Mouse (Mus musculus): ENCODE measurements around the gene Rbfox1. TPM values are rescaled to one million over a fixed set of nuclear protein-coding genes. Genes with fewer than 3 reads are reported as not detected.

Rbfox1 gene
- 125 and 142 TPM in 2 replicates for polyA plus RNA-seq (2014; fragmentation: Nextera tagmentation; extraction: Ambion mirVana)

DNA sequence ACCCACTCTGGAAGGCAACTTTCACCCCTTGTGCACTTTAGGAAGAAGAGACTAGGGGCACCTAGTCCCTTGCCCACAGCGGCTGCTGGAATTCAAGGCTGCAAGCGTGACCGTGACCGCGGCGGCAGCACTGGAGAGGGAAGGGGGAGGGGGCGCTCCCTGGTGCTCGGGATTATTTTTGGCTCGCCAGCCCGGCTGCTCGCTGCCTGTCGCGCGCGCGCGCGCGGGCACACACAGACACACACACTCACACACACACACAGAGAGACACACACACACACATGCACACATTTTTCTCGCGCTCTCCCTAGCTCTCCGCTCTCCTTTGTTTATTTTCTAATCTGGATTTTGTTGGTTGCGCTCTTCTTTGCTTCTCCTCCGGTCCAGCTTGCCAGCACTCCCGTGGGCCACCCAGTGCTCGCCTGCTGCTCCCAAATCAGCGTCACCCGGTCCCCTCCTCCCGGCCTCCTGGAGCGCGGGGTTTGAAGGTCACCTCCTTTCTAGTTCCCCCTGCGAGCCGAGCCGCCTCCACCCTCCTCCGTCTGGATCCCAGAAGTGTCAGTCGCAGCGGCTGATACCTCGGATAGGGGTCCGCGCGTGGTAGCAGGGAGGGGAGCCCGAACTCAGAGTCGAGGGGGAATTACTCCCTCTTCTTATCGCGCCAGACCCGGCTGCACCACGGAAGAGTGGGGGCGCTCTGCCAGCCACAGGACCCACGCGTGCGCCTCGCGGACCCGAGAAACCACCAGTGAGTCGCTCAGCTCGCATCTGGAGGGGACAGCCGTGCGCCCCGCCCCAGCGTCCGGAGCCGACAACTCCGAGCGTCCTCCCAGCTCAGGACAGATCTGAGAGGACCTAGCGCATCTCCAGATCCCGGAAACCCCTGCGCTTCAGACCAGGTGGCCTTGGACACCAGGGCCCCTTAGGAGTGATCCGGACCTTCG is at the start of gene Rbfox1:
Gene Rbfox1, plus strand, starts transcription at position 610 of the 944 bp plus-strand sequence.
- Histone ChIP-seq H3K4me2 (ENCODE audit: low read length) (peak within 1 kb of the TSS; percentile 78), H3K36me3 (ENCODE audit: control insufficient read depth, insufficient read depth, low read length) (no peaks in the 10 kb centered on the region), H3K27me3 (ENCODE audit: control insufficient read depth, insufficient read depth, low read length) (peaks cover 8% of the 10 kb centered on the region; the same call in 1 of the 2 replicates), H3K4me3 (replicated peaks; ENCODE audit: low read depth, low read length) (peak within 1 kb of the TSS; percentile 52), H3K9ac (replicated peaks; ENCODE audit: low read length) (peak within 1 kb of the TSS; percentile 69), H3K27ac (replicated peaks; ENCODE audit: low read depth, low read length) (0 out of 2 replicates have a peak within 1 kb of the TSS, but pooled peaks have one; percentile 43), H3K4me1 (ENCODE audit: control insufficient read depth, insufficient read depth, low read length) (0 out of 2 replicates have a peak, but pooled peaks cover 4% of the 10 kb centered on the region), H3K9me3 (ENCODE audit: control insufficient read depth, low read length) (no peaks in the 10 kb centered on the region)
- peak; percentile 83 for DNase-seq
- WGBS = under 1% methylated on average over 69 of the region's 69 CpGs
- ATAC-seq (ENCODE audit: low FRiP score, low TSS enrichment) = peak; percentile 37; the same call in 1 of the 2 replicates

GRCm38 (mm10) chr16:5836744-5837143 is 48.4 kb upstream of the Rbfox1 start:
- no peaks in the 10 kb centered on the region for H3K4me1 ChIP-seq (ENCODE audit: control insufficient read depth, insufficient read depth, low read length)
- 86% methylated on average over 2 of the region's 2 CpGs for WGBS
- no peak for ATAC-seq (ENCODE audit: low FRiP score, low TSS enrichment)
- no peak overlapping the region for H3K27ac ChIP-seq (replicated peaks; ENCODE audit: low read depth, low read length)
- H3K9ac ChIP-seq (replicated peaks; ENCODE audit: low read length) = no peak overlapping the region
- no peak overlapping the region for H3K4me2 ChIP-seq (ENCODE audit: low read length)
- no peaks in the 10 kb centered on the region for H3K27me3 ChIP-seq (ENCODE audit: control insufficient read depth, insufficient read depth, low read length)
- H3K4me3 ChIP-seq (replicated peaks; ENCODE audit: low read depth, low read length) = no peak overlapping the region
- DNase-seq = no peak
- no peaks in the 10 kb centered on the region for H3K36me3 ChIP-seq (ENCODE audit: control insufficient read depth, insufficient read depth, low read length)
- H3K9me3 ChIP-seq (ENCODE audit: control insufficient read depth, low read length) = no peaks in the 10 kb centered on the region

DNA sequence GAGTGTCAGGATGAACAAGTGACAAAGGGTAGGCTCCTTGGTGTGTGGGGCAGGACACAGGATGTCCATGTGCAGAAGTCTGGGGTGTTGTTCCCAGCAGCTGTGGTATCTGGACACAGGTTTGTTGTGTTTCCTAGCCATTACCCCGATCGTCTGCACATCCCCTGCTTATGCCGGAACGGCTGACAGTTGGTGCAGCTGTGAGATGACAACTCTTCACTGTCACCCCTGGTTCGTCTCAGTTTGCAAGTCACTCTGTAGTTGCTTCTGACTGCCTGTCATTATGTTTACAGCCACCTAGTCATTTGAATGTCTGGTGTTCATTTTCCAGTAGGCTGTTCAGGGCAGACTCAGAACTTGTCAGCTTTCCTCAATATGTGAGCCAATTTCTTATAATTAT is 44.0 kb upstream of the Rbfox1 start:
- 83% methylated on average over 5 of the region's 5 CpGs for WGBS
- no peak overlapping the region for H3K27ac ChIP-seq (replicated peaks; ENCODE audit: low read depth, low read length)
- no peaks in the 10 kb centered on the region for H3K9me3 ChIP-seq (ENCODE audit: control insufficient read depth, low read length)
- no peak overlapping the region for H3K4me2 ChIP-seq (ENCODE audit: low read length)
- no peaks in the 10 kb centered on the region for H3K27me3 ChIP-seq (ENCODE audit: control insufficient read depth, insufficient read depth, low read length)
- no peak overlapping the region for H3K4me3 ChIP-seq (replicated peaks; ENCODE audit: low read depth, low read length)
- H3K4me1 ChIP-seq (ENCODE audit: control insufficient read depth, insufficient read depth, low read length) = no peaks in the 10 kb centered on the region
- no peaks in the 10 kb centered on the region for H3K36me3 ChIP-seq (ENCODE audit: control insufficient read depth, insufficient read depth, low read length)
- DNase-seq (no peak), ATAC-seq (ENCODE audit: low FRiP score, low TSS enrichment) (no peak)
- no peak overlapping the region for H3K9ac ChIP-seq (replicated peaks; ENCODE audit: low read length)

GRCm38 (mm10) chr16:5845645-5846044 is 39.5 kb upstream of the Rbfox1 start:
- Histone ChIP-seq H3K36me3 (ENCODE audit: control insufficient read depth, insufficient read depth, low read length) (no peaks in the 10 kb centered on the region), H3K9me3 (ENCODE audit: control insufficient read depth, low read length) (no peaks in the 10 kb centered on the region), H3K4me3 (replicated peaks; ENCODE audit: low read depth, low read length) (no peak overlapping the region), H3K27me3 (ENCODE audit: control insufficient read depth, insufficient read depth, low read length) (no peaks in the 10 kb centered on the region), H3K9ac (replicated peaks; ENCODE audit: low read length) (no peak overlapping the region), H3K27ac (replicated peaks; ENCODE audit: low read depth, low read length) (no peak overlapping the region), H3K4me2 (ENCODE audit: low read length) (no peak overlapping the region), H3K4me1 (ENCODE audit: control insufficient read depth, insufficient read depth, low read length) (0 out of 2 replicates have a peak, but pooled peaks cover 3% of the 10 kb centered on the region)
- ATAC-seq (ENCODE audit: low FRiP score, low TSS enrichment) (no peak), DNase-seq (no peak)
- 77% methylated on average over 11 of the region's 11 CpGs for WGBS

DNA sequence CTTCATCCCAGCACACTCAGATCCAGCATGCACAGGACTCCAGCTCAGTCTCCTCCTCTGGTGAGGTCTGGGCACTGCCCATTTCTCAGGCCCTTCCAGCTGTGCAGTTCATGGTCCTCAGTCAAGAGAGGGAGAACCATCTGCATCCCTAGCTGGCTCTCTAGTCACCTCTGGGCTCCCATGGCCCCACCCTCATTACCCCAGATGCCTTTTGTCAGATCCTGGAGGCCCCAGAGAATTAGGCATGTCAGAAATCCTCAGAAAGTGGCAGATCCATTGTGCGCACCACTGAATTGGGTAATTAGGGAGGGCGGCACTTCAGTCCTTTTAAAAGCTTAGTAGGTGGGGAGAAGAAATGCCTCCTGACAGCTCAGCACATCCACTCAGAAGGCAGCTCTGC is 32.1 kb upstream of the Rbfox1 start:
- ATAC-seq (ENCODE audit: low FRiP score, low TSS enrichment) (no peak), DNase-seq (peak; percentile 11)
- H3K36me3 ChIP-seq (ENCODE audit: control insufficient read depth, insufficient read depth, low read length) = no peaks in the 10 kb centered on the region
- H3K4me1 ChIP-seq (ENCODE audit: control insufficient read depth, insufficient read depth, low read length) = 0 out of 2 replicates have a peak, but pooled peaks cover 3% of the 10 kb centered on the region
- no peak overlapping the region for H3K9ac ChIP-seq (replicated peaks; ENCODE audit: low read length)
- no peak overlapping the region for H3K4me3 ChIP-seq (replicated peaks; ENCODE audit: low read depth, low read length)
- no peaks in the 10 kb centered on the region for H3K9me3 ChIP-seq (ENCODE audit: control insufficient read depth, low read length)
- no peak overlapping the region for H3K27ac ChIP-seq (replicated peaks; ENCODE audit: low read depth, low read length)
- H3K27me3 ChIP-seq (ENCODE audit: control insufficient read depth, insufficient read depth, low read length) = no peaks in the 10 kb centered on the region
- H3K4me2 ChIP-seq (ENCODE audit: low read length) = no peak overlapping the region
- WGBS = 20% methylated on average over 2 of the region's 2 CpGs

- Histone ChIP-seq H3K36me3 (ENCODE audit: control insufficient read depth, insufficient read depth, low read length) (no peaks in the 10 kb centered on the region), H3K4me1 (ENCODE audit: control insufficient read depth, insufficient read depth, low read length) (no peaks in the 10 kb centered on the region), H3K9me3 (ENCODE audit: control insufficient read depth, low read length) (no peaks in the 10 kb centered on the region), H3K9ac (replicated peaks; ENCODE audit: low read length) (no peak overlapping the region), H3K4me3 (replicated peaks; ENCODE audit: low read depth, low read length) (no peak overlapping the region), H3K27ac (replicated peaks; ENCODE audit: low read depth, low read length) (no peak overlapping the region), H3K4me2 (ENCODE audit: low read length) (no peak overlapping the region), H3K27me3 (ENCODE audit: control insufficient read depth, insufficient read depth, low read length) (no peaks in the 10 kb centered on the region)
- 93% methylated on average over 4 of the region's 4 CpGs for WGBS
- no peak for ATAC-seq (ENCODE audit: low FRiP score, low TSS enrichment)
- no peak for DNase-seq
Measured at GRCm38 (mm10) chr16:5864350-5864749, 20.8 kb upstream of the Rbfox1 start.

GRCm38 (mm10) chr16:5866966-5867365 is 18.2 kb upstream of the Rbfox1 start:
- Histone ChIP-seq H3K4me2 (ENCODE audit: low read length) (no peak overlapping the region), H3K9me3 (ENCODE audit: control insufficient read depth, low read length) (no peaks in the 10 kb centered on the region), H3K4me3 (replicated peaks; ENCODE audit: low read depth, low read length) (no peak overlapping the region), H3K36me3 (ENCODE audit: control insufficient read depth, insufficient read depth, low read length) (no peaks in the 10 kb centered on the region), H3K4me1 (ENCODE audit: control insufficient read depth, insufficient read depth, low read length) (no peaks in the 10 kb centered on the region), H3K27ac (replicated peaks; ENCODE audit: low read depth, low read length) (no peak overlapping the region), H3K9ac (replicated peaks; ENCODE audit: low read length) (no peak overlapping the region), H3K27me3 (ENCODE audit: control insufficient read depth, insufficient read depth, low read length) (no peaks in the 10 kb centered on the region)
- DNase-seq (no peak), ATAC-seq (ENCODE audit: low FRiP score, low TSS enrichment) (no peak)
- WGBS = 62% methylated on average over 1 of the region's 1 CpGs

DNA sequence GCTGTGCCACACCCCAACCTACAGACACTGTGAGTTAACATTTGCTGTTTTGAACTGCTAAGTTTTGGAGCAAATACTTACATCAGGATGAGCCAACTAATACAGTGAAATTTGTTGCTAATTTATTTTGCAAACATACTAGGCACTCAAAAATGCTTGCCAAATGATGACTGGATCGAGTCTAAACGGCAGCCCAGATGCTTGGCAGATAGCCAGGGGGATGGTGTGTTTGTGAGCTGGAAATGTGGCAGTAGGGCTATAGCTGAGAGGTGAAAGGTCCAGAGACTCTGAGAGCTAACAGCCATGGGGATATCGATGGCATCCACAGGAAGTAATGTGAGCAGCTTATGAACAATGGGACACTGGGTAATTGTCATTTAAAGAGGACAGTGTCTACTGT is 14.8 kb upstream of the Rbfox1 start:
- no peak overlapping the region for H3K27ac ChIP-seq (replicated peaks; ENCODE audit: low read depth, low read length)
- no peak for DNase-seq
- no peaks in the 10 kb centered on the region for H3K4me1 ChIP-seq (ENCODE audit: control insufficient read depth, insufficient read depth, low read length)
- no peak overlapping the region for H3K4me2 ChIP-seq (ENCODE audit: low read length)
- no peak for ATAC-seq (ENCODE audit: low FRiP score, low TSS enrichment)
- no peaks in the 10 kb centered on the region for H3K36me3 ChIP-seq (ENCODE audit: control insufficient read depth, insufficient read depth, low read length)
- no peak overlapping the region for H3K4me3 ChIP-seq (replicated peaks; ENCODE audit: low read depth, low read length)
- H3K9me3 ChIP-seq (ENCODE audit: control insufficient read depth, low read length) = no peaks in the 10 kb centered on the region
- WGBS = 72% methylated on average over 3 of the region's 3 CpGs
- H3K27me3 ChIP-seq (ENCODE audit: control insufficient read depth, insufficient read depth, low read length) = no peaks in the 10 kb centered on the region
- H3K9ac ChIP-seq (replicated peaks; ENCODE audit: low read length) = no peak overlapping the region

All from midbrain, embryonic 14.5 days (tissue).